Mouse (Mus musculus): ENCODE measurements around the gene Amh.

- TF ChIP-seq POLR2A (IDR thresholded peaks at IDR 0.05; ENCODE audit: insufficient read depth, low read depth, low read length), result no peak
- no peak for TF ChIP-seq CTCF (IDR thresholded peaks at IDR 0.05)
Measured at GRCm38 (mm10) chr10:80802204-80802912, 2.7 kb upstream of the Amh start.
